Mouse (Mus musculus): ENCODE results near the gene Cstf1.

DNA sequence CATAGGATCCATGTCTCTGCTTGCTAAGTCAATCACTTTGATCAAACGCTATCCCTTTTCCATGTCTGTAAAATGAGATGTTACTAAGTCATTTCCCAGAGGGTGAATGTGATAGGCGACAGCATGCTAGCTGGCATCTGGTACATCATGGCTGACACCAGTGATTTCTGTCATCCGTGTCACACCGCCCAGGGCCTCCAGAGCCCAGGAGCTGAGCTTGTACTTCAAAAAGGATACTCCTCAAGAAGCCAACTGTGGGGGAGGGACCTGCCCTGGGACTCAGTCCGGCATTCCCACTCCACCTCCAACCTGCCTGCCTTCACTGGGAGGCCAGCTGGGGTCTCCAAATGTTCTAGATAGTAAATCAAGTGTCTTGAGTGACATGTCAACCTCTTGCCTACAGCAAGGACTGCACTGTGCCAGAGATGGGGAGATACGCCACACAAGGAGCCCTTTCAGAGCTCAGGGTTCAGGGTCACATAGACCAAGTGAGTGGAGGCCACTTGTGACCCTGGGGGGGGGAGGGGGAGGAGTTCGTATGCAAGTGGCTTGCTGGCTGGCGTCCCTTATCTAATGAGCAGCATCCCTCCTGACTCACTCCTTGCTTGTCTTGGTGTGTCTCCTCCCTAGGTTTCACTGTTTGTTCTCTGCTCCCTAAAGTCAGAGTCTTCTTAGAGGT lies 23.4 kb upstream of the Cstf1 start:
- TF ChIP-seq EP300 (IDR thresholded peaks at IDR 0.05; ENCODE audit: low read depth) (peak; percentile 8; the same call in 1 of the 2 replicates), CTCF (IDR thresholded peaks at IDR 0.05; ENCODE audit: low read depth) (no peak)

Data from liver, embryonic 14.5 days (tissue).